Mouse (Mus musculus) erythroblast, embryonic 14.5 days (primary cell): ENCODE measurements around the gene Map4k4.

Source experiments
- GATA1 ChIP-seq: IDR thresholded peaks from 2 replicates; pipeline ENCODE4 v1.6.1; 2012; ENCODE audit warnings: low read length, inconsistent platforms, mixed read lengths
- TAL1 ChIP-seq: IDR thresholded peaks from 3 replicates; pipeline ENCODE4 v1.6.1; 2012; ENCODE audit warnings: low read length, inconsistent platforms, mixed read lengths

DNA sequence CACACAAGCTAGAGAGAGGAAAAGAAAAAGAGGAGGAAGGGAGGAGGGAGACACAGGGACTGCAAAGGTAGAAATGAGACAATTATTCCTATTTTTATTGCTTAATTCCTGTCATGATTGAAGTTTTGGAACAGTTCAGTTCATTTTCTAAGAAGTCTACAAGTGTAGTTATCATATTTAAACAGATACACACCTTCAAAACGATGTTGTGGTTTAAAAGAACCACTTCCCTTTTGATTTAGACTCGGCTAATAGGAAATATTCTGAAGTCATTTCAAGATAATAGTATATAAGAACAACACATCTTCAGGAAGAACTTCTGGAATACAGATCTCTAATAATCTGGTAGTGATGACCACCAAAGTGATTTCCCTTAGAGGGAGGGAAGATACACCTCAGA lies 75.4 kb downstream of the Map4k4 start:
- TF ChIP-seq TAL1, result no peak
- no peak for TF ChIP-seq GATA1
